Mouse (Mus musculus) brain, embryonic 14.5 days (tissue): ENCODE data around the gene Dars.

ENCODE experiments used
- CTCF ChIP-seq: fragments of 200-500 bp; IDR thresholded peaks from 2 replicates; pipeline ENCODE4 v1.5.1; 2012; ENCODE audit warnings: inconsistent platforms, mild to moderate bottlenecking, moderate library complexity, borderline replicate concordance; ENCODE audit not compliant: insufficient read depth, insufficient read length; ENCODE audit errors: extremely low read depth
- POLR2A ChIP-seq: fragments of 200-500 bp; IDR thresholded peaks from 2 replicates; pipeline ENCODE4 v1.6.1; 2012; ENCODE audit warnings: mild to moderate bottlenecking, inconsistent platforms, borderline replicate concordance; ENCODE audit not compliant: poor library complexity, insufficient read depth, insufficient read length, severe bottlenecking; ENCODE audit errors: extremely low read depth

- TF ChIP-seq POLR2A, result no peak
- no peak for TF ChIP-seq CTCF
Observed at GRCm38 (mm10) chr1:128424928-128425327, 7.8 kb upstream of the Dars start.
